Mouse (Mus musculus): Measurements from ENCODE around the gene Gm20388. TPM values are rescaled to one million over a fixed set of nuclear protein-coding genes. Genes with fewer than 3 reads are reported as not detected.
"Not testable (repeated sequence)": the region's sequence is repeated elsewhere in the genome, so short reads cannot be mapped to it uniquely, and the experiment has no call there.

Gm20388 gene
- polyA plus RNA-seq, 1 experiment from 2014 or later = not detected

DNA sequence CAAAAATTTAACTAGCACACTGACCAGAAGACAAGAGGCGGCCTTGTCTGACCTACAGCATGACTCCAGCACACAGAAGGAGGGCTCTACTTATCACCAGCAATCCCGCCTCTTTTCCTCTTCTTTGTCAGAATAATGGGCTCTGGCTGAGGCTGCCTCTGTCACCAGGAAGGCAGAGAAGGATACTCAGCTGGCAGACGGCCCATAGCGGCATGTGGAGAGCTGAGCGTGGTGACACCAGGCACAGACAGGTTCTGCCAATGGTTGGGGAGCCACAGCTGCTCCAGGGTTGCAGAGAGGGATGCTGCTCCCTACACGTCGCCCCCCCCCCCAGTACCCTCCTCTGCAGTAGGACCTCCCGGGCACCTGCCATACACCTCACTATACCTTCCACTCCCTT is 450.7 kb downstream of the Gm20388 start:
- no peaks in the 10 kb centered on the region for H3K27me3 ChIP-seq
- ATAC-seq (ENCODE audit: insufficient number of reproducible peaks, insufficient read depth, low FRiP score, low TSS enrichment) = no peak
- peaks cover 34% of the 10 kb centered on the region for H3K4me1 ChIP-seq
- no peaks in the 10 kb centered on the region for H3K36me3 ChIP-seq
- WGBS = 83% methylated on average over 8 of the region's 8 CpGs
- no peak overlapping the region for H3K4me3 ChIP-seq
- no peak overlapping the region for H3K27ac ChIP-seq
- no peak overlapping the region for H3K4me2 ChIP-seq (replicated peaks)
- no peak overlapping the region for H3K9ac ChIP-seq
- no peaks in the 10 kb centered on the region for H3K9me3 ChIP-seq

DNA sequence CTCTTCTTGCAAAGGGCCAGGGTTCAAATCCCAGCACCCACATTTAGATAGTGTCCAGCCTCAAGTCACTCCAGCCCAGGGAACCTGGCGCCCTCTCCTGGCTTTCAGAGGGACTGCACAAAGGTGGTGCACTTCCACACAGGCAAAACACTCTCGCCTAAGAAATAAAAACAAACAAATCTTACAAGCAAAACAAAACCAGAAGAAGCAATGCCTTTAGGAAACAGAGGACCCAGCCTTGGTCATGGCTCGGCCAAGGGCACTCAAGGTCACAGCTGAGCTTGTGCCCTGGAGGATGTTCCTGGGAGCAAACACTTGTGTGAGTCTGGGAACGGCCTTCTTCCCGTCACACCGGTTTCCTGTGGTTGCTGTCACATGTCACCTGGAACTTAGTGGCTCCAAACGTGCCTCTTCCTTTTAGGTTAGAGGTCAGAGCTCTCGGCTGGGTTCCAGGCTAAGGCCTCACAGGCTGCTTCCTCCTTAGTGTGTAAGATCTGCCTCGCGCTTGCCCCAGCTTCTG is 453.0 kb downstream of the Gm20388 start:
- peaks cover 36% of the 10 kb centered on the region for H3K4me1 ChIP-seq
- no peak overlapping the region for H3K27ac ChIP-seq

DNA sequence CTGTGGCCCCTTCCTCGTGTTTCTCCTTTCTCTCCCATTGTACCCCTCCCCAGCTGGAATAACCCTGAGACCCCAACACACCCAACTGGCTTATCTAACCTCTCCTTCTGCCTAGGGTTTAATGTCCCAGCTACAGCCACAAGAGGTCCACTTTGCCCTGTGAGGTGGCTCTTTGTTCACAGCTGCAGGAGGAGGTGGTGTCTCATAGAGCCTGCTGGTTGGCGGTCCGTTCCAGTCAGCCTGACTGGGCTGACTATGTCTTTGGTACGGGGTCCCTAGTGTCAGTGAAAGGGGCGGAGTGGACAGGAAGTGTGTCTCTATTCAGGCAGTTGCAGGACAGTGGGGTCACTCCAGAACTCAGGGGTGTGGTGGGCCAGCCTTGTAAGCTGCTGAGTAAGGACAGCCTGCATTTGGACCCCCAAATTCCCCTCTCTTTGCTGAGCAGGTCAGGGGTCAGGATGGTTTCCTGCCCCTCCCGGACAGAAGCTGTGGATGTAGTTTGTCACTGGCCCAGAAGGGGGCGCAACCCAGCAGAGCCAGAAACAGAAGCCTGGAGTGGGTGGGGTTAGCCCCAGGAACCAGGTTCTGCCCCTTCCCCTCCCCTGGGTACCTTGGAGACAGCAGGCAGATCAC is 453.6 kb downstream of the Gm20388 start:
- ATAC-seq (ENCODE audit: insufficient number of reproducible peaks, insufficient read depth, low FRiP score, low TSS enrichment) = no peak
- Histone ChIP-seq H3K4me1 (peaks cover 42% of the 10 kb centered on the region), H3K9me3 (no peaks in the 10 kb centered on the region), H3K4me2 (replicated peaks) (no peak overlapping the region), H3K36me3 (no peaks in the 10 kb centered on the region), H3K9ac (no peak overlapping the region; the same call in 1 of the 2 replicates), H3K27ac (no peak overlapping the region), H3K4me3 (no peak overlapping the region), H3K27me3 (no peaks in the 10 kb centered on the region)
- WGBS = 25% methylated on average over 7 of the region's 7 CpGs

More for the DNA sequence above, 453.0 kb downstream of the Gm20388 start:
- no peak for ATAC-seq (ENCODE audit: insufficient number of reproducible peaks, insufficient read depth, low FRiP score, low TSS enrichment)
- Histone ChIP-seq H3K36me3 (no peaks in the 10 kb centered on the region), H3K4me2 (replicated peaks) (no peak overlapping the region), H3K4me3 (no peak overlapping the region), H3K9ac (no peak overlapping the region; the same call in 1 of the 2 replicates), H3K9me3 (no peaks in the 10 kb centered on the region), H3K27me3 (no peaks in the 10 kb centered on the region)
- 36% methylated on average over 10 of the region's 10 CpGs for WGBS

DNA sequence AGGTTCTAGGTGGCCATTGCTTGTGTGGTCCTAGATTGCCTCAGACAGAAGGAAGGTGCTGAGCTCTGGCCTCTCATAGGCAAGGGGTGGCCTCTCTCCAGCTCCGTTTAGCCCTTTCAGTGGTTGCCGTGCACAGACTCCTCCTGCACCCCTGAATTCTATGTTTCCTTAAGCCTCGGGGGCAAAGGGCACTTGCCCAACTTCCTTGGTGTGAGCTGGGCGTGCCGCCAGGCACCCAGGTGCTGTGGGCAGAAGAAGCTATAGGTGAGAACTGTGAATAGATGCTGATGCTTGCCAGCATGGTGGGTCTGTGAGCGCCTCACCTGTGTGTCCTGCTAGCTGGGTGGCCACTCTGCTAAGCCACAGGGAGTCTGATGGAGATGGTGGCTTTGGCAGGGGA is 456.2 kb downstream of the Gm20388 start:
- Histone ChIP-seq H3K9ac (no peak overlapping the region), H3K4me3 (no peak overlapping the region), H3K9me3 (no peaks in the 10 kb centered on the region), H3K27me3 (no peaks in the 10 kb centered on the region), H3K4me2 (replicated peaks) (no peak overlapping the region), H3K4me1 (peaks cover 42% of the 10 kb centered on the region), H3K27ac (no peak overlapping the region), H3K36me3 (no peaks in the 10 kb centered on the region)
- ATAC-seq (ENCODE audit: insufficient number of reproducible peaks, insufficient read depth, low FRiP score, low TSS enrichment) = no peak
- 89% methylated on average over 6 of the region's 6 CpGs for WGBS

DNA sequence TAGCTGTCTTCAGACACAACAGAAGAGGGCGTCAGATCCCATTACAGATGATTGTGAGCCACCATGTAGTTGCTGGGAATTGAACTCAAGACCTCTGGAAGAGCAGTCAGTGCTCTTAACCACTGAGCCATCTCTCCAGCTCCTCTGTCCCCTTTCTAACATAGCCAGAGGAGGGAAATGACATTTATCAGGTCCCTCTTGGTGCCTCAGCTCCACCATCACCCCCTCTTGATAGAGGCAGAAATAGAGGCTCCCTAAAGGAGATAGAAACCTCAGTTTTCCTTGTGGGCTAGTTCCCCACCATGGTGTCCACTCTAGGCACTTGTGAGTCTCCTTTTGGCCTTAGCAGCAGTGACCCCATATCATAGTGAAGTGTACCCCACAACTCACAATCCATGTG is 457.6 kb downstream of the Gm20388 start:
- not testable (repeated sequence) for H3K4me3 ChIP-seq; H3K27me3 ChIP-seq; H3K4me2 ChIP-seq (replicated peaks); H3K9me3 ChIP-seq; H3K36me3 ChIP-seq; ATAC-seq (ENCODE audit: insufficient number of reproducible peaks, insufficient read depth, low FRiP score, low TSS enrichment); H3K9ac ChIP-seq
- 65% methylated on average over 1 of the region's 1 CpGs for WGBS
- Histone ChIP-seq H3K4me1 (peaks cover 42% of the 10 kb centered on the region), H3K27ac (peak overlapping the region; percentile 68; the same call in 1 of the 2 replicates)

DNA sequence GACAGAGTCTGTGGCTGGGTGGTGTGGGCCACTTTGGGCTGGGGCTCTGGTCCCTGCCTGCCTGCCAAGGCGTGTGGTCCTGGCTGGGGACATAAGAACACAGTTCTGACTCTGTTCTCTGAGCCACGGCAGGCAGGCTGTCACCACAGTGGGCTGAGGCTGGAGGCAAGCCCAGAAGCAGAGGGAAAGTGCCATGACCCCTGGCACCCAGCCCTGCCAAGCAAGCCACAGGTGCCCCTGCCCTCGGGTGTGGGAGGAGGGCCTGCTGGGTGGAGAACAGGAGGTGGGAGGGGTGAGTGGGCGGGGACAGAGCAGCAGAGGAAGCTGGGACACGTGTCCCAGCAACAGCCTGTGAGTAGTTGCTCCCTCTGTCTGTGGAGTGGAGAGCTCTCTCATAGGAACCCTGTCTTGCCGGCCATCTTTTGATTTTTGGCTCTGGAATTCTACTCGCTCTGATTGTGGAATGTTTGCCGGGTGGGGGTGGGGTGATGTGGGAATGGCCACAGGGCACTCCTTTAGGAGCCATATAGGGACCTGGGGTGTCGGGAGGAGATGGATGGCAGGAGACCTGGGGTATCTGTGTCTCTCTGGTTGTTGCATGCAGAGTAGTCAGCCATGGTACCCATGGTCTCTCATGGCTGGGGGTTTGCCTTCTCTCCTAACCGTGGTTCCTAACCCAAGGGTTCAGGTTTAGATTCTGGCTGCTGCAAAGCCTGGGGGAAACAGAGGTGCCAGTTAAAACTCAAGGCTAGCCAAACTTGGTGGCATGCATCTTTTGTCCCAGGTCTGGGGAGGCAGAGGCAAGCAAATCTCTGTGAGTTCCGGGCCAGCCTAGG is 458.4 kb downstream of the Gm20388 start:
- Histone ChIP-seq H3K27ac (peak overlapping the region; percentile 68; the same call in 1 of the 2 replicates), H3K4me1 (peaks cover 39% of the 10 kb centered on the region), H3K36me3 (no peaks in the 10 kb centered on the region), H3K9ac (no peak overlapping the region), H3K4me3 (no peak overlapping the region), H3K4me2 (replicated peaks) (no peak overlapping the region; the same call in 1 of the 2 replicates), H3K27me3 (no peaks in the 10 kb centered on the region), H3K9me3 (no peaks in the 10 kb centered on the region)
- 26% methylated on average over 11 of the region's 11 CpGs for WGBS
- peak; percentile 24 for ATAC-seq (ENCODE audit: insufficient number of reproducible peaks, insufficient read depth, low FRiP score, low TSS enrichment)

DNA sequence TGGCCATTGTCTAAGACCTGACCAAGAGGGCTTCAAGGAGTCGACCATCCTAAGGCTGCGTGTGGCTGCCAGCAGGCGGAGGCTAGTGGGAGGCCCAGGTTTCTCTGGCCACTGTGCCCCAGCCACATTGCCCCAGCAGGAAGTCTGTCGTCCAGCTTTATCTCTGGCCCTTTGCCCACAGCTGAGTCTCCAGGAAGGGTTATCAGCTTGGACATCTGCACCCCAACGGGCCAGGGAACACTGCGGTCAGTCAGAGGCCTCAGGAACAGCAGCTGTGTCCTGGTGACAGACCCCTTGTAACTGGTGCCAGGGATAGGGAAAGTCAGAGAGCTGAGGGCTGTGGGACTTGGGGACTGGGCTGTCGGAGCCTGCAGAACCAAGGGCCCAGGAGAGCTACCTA is 459.3 kb downstream of the Gm20388 start:
- peaks cover 40% of the 10 kb centered on the region for H3K4me1 ChIP-seq
- H3K27ac ChIP-seq = peak overlapping the region; percentile 68; the same call in 1 of the 2 replicates
- no peak overlapping the region for H3K4me3 ChIP-seq
- no peak for ATAC-seq (ENCODE audit: insufficient number of reproducible peaks, insufficient read depth, low FRiP score, low TSS enrichment)
- no peaks in the 10 kb centered on the region for H3K27me3 ChIP-seq
- H3K4me2 ChIP-seq (replicated peaks) = no peak overlapping the region
- H3K36me3 ChIP-seq = no peaks in the 10 kb centered on the region
- no peaks in the 10 kb centered on the region for H3K9me3 ChIP-seq
- H3K9ac ChIP-seq = no peak overlapping the region
- 68% methylated on average over 7 of the region's 7 CpGs for WGBS

DNA sequence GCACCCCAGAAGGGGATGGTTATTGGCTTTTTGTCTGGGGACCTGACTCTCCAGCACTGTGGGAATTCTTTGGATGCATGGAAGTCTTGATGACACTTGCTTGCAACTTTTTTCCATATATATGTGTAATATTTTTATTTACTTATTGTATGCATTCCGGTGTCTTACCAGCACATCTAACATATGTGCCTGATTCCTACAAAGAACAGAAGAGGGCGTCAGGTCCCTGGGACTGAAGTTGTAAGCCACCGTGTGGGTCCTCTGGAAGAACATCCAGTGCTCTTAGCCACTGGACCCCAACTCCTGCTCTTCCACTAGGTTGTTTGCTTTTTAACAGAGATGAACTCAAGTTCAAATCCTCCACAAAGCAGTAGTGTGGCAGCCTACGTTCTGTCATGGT is 459.8 kb downstream of the Gm20388 start:
- no peak overlapping the region for H3K4me3 ChIP-seq
- no peaks in the 10 kb centered on the region for H3K9me3 ChIP-seq
- H3K4me1 ChIP-seq = peaks cover 42% of the 10 kb centered on the region
- WGBS = 67% methylated on average over 4 of the region's 4 CpGs
- no peak overlapping the region for H3K4me2 ChIP-seq (replicated peaks)
- H3K36me3 ChIP-seq = no peaks in the 10 kb centered on the region
- H3K27me3 ChIP-seq = no peaks in the 10 kb centered on the region
- no peak for ATAC-seq (ENCODE audit: insufficient number of reproducible peaks, insufficient read depth, low FRiP score, low TSS enrichment)
- H3K27ac ChIP-seq = 0 out of 2 replicates have a peak overlapping the region, but pooled peaks have one; percentile 68
- no peak overlapping the region for H3K9ac ChIP-seq

DNA sequence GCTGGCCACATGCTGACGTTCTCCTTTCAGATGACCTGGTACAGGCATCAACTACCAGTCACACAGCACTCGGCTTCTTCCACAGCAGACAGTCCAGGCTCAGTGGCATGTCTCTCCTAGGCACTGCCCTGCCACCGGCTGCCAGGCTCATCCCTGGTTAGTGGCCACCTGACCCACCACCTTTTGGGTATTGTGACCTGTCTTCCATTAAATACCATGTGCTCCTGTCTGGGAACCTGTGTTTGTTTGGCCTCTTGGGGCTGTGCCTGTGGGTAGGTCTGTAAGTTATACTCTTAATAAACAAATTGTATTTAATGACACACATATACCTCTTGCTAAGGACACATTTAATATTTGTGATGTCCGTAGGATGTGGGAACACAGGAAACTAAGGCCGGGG is 460.5 kb downstream of the Gm20388 start:
- 73% methylated on average over 5 of the region's 5 CpGs for WGBS

DNA sequence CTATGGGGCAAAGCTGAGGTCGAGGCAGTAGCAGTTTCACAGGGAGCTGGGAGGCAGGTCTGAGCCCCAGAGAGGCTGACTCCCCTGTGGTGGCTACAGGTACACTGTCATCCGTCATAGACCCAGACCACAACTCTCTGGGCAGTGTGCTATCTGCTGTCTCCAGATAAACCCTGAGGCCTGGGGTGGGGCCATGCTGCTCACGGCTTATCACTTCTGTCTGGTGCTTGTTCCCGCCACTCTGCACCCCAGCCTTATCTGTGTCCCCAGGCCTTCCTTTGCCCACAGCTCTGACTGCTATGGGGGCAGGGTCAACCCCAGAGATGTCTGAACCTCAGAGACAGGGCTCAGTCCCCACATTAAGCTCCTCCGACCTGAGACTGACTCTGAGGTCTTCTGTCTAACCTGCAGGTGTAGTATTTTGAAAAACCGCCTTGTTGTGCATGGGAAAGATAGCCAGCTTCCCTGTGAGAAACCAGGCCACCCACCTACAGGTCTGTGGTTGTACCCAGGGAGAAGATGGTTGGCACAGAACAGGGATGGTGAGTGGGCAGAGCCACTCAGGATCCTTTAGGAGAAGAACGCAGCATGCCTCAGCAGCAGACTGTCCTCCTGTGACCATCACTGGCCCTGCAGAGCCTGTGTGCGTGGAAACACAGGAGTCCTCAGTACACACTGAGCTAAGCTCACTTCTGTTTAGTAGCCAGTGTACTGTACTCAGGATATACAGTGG is 461.2 kb downstream of the Gm20388 start:
- WGBS = 66% methylated on average over 8 of the region's 8 CpGs
- Histone ChIP-seq H3K27me3 (no peaks in the 10 kb centered on the region), H3K9me3 (no peaks in the 10 kb centered on the region), H3K4me1 (peaks cover 40% of the 10 kb centered on the region), H3K36me3 (no peaks in the 10 kb centered on the region), H3K4me2 (replicated peaks) (no peak overlapping the region), H3K9ac (no peak overlapping the region), H3K4me3 (no peak overlapping the region), H3K27ac (no peak overlapping the region)
- no peak for ATAC-seq (ENCODE audit: insufficient number of reproducible peaks, insufficient read depth, low FRiP score, low TSS enrichment)

More for the DNA sequence above, 460.5 kb downstream of the Gm20388 start:
- H3K9ac ChIP-seq = no peak overlapping the region
- no peaks in the 10 kb centered on the region for H3K27me3 ChIP-seq
- H3K4me1 ChIP-seq = peaks cover 36% of the 10 kb centered on the region
- no peaks in the 10 kb centered on the region for H3K9me3 ChIP-seq
- no peak overlapping the region for H3K27ac ChIP-seq
- no peak overlapping the region for H3K4me3 ChIP-seq
- H3K36me3 ChIP-seq = no peaks in the 10 kb centered on the region
- H3K4me2 ChIP-seq (replicated peaks) = no peak overlapping the region
- ATAC-seq (ENCODE audit: insufficient number of reproducible peaks, insufficient read depth, low FRiP score, low TSS enrichment) = no peak

DNA sequence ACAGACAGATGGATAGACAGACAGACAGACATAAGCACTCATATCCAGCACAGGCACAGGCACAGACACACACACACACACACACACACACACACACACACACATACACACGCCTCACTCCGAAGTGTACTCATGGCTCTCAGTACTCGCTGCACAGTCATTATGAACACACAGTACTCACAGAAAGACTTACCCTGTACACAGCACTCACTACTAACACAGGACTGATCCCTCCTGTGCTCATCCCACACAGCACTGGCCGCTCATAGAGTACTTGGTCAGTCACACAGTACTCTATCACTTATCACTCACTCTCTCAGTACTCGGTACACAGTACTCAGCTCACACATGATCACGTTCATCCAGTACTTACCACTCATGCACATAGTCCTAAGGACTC is 462.0 kb downstream of the Gm20388 start:
- no peaks in the 10 kb centered on the region for H3K36me3 ChIP-seq
- H3K4me2 ChIP-seq (replicated peaks) = no peak overlapping the region
- H3K9ac ChIP-seq = no peak overlapping the region
- H3K4me1 ChIP-seq = peaks cover 48% of the 10 kb centered on the region
- H3K9me3 ChIP-seq = no peaks in the 10 kb centered on the region
- H3K4me3 ChIP-seq = no peak overlapping the region
- H3K27ac ChIP-seq = no peak overlapping the region
- H3K27me3 ChIP-seq = no peaks in the 10 kb centered on the region
- no peak for ATAC-seq (ENCODE audit: insufficient number of reproducible peaks, insufficient read depth, low FRiP score, low TSS enrichment)
- WGBS = 95% methylated on average over 6 of the region's 6 CpGs
